ENCODE assay signal across 19 mouse cellular contexts in the genomic region with DNA sequence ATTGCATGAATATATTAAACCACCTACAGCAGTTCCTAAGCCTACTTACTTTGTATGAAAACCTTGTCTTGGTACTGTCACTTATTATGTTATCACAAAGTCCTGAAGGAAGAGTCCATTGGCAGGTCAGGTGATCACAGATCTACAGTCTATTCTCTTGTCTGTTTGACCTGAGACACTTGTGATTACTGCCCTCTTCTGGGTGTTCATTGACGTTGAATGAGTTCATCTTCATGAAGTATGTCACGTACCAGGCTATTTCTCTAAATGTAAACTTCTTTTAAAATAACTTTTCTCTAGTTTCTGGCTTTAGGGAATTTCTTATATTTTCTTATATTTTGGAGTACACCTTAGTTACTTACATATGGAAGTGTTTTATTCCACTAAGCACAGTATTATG.
DNase-seq lines count a peak whose midpoint lies in the region; ATAC-seq and TF ChIP-seq lines count a peak whose summit lies in the region.
"Had no signal": no experiment of that assay in that cellular context is flagged by ENCODE, and none has a peak within 500 bp of the region (broad histone marks: within the 10 kb centered on the region; RNA-seq: fewer than 3 reads in every experiment).

No protein-coding gene starts in this region.

- no peak for TF ChIP-seq EP300 in MEL (IDR thresholded peaks at IDR 0.05; ENCODE audit: low read depth in 1 of 2, low read length in 2 of 2)

- peak; percentile 19 for DNase-seq in embryo, embryonic 10.5 days (ENCODE audit: low spot score)
- no peak for DNase-seq in embryo, embryonic 11 days
- DNase-seq in kidney, adult 9 months: peak; percentile 4
- DNase-seq in 416B (ENCODE audit: low read depth) (peak; percentile 1), MEL (ENCODE audit: low read depth, low spot score) (peak; percentile 13)
- no peak for DNase-seq in adrenal gland, postnatal 14 days
- no peak for DNase-seq in heart, adult 18-20 months
- DNase-seq: cerebellum, postnatal 36 days; heart, postnatal 14 days; layer of hippocampus, postnatal 36 days; thymus, postnatal 14 days had no signal

- H3K9me3 ChIP-seq in kidney, embryonic 14.5 days (ENCODE audit: control insufficient read depth, low read length): no peaks in the 10 kb centered on the region
- no peaks in the 10 kb centered on the region for H3K9me3 ChIP-seq in MEL (replicated peaks; ENCODE audit: insufficient read depth, low read length)
- H3K9me3 ChIP-seq: embryonic facial prominence, embryonic 13.5 days; hindbrain, embryonic 12.5 days had no signal

- TF ChIP-seq CTCF in MEL (IDR thresholded peaks at IDR 0.05 in 2 of 3, conservative IDR thresholded peaks at IDR 0.05 in 1 of 3; ENCODE audit: control insufficient read depth in 1 of 3, insufficient read depth in 1 of 3, low read depth in 2 of 3, low read length in 3 of 3, poor library complexity in 1 of 3, severe bottlenecking in 1 of 3): no peak; a peak in 1 of 6 replicates

- no peaks in the 10 kb centered on the region for H3K36me3 ChIP-seq in kidney, embryonic 14.5 days (ENCODE audit: control insufficient read depth, insufficient read depth, low read length)
- no peaks in the 10 kb centered on the region for H3K36me3 ChIP-seq in MEL (ENCODE audit: control insufficient read depth in 1 of 2, insufficient read depth in 2 of 2, low read length in 2 of 2)
- H3K36me3 ChIP-seq: embryonic facial prominence, embryonic 13.5 days; hindbrain, embryonic 12.5 days had no signal

- ATAC-seq in kidney, embryonic 14.5 days (ENCODE audit: low FRiP score, low TSS enrichment): no peak
- ATAC-seq: forebrain, embryonic 16.5 days had no signal

- TF ChIP-seq POLR2A in MEL (IDR thresholded peaks at IDR 0.05; ENCODE audit: control insufficient read depth in 1 of 2, insufficient read depth in 1 of 2, low read depth in 1 of 2, low read length in 2 of 2, poor library complexity in 1 of 2): no peak

- H3K4me3 ChIP-seq in kidney, embryonic 14.5 days (ENCODE audit: low read length): no peak overlapping the region
- no peak overlapping the region for H3K4me3 ChIP-seq in MEL (ENCODE audit: control insufficient read depth in 1 of 2, insufficient read depth in 1 of 2, low read depth in 2 of 2, low read length in 2 of 2)
- H3K4me3 ChIP-seq: embryonic facial prominence, embryonic 13.5 days; hindbrain, embryonic 12.5 days had no signal

- no peak overlapping the region for H3K27ac ChIP-seq in kidney, embryonic 14.5 days (ENCODE audit: low read depth, low read length)
- no peak overlapping the region for H3K27ac ChIP-seq in MEL (ENCODE audit: control insufficient read depth, low read depth, low read length)
- H3K27ac ChIP-seq: embryonic facial prominence, embryonic 13.5 days; hindbrain, embryonic 12.5 days; liver, embryonic 14.5 days; macrophage had no signal

- WGBS in kidney, embryonic 14.5 days: 76% methylated on average over 2 of the region's 2 CpGs

- no peak overlapping the region for H3K9ac ChIP-seq in kidney, embryonic 14.5 days (ENCODE audit: low read depth, low read length)
- H3K9ac ChIP-seq in MEL (ENCODE audit: control insufficient read depth, low read depth, low read length, poor library complexity, severe bottlenecking): no peak overlapping the region
- H3K9ac ChIP-seq: embryonic facial prominence, embryonic 13.5 days; hindbrain, embryonic 12.5 days; liver, embryonic 14.5 days had no signal

- H3K79me2 ChIP-seq in MEL (ENCODE audit: control insufficient read depth, insufficient read depth, low read length, poor library complexity): no peaks in the 10 kb centered on the region

- no peak overlapping the region for H3K4me2 ChIP-seq in kidney, embryonic 14.5 days (replicated peaks; ENCODE audit: low read depth, low read length)
- H3K4me2 ChIP-seq: embryonic facial prominence, embryonic 13.5 days; heart, embryonic 11.5 days; hindbrain, embryonic 12.5 days; midbrain, embryonic 11.5 days had no signal

- H3K27me3 ChIP-seq in kidney, embryonic 14.5 days (ENCODE audit: control insufficient read depth, insufficient read depth, low read length): no peaks in the 10 kb centered on the region
- H3K27me3 ChIP-seq in MEL (ENCODE audit: control insufficient read depth in 1 of 2, insufficient read depth in 2 of 2, low read length in 2 of 2): no peaks in the 10 kb centered on the region
- H3K27me3 ChIP-seq: embryonic facial prominence, embryonic 13.5 days; hindbrain, embryonic 12.5 days had no signal

- H3K4me1 ChIP-seq in kidney, embryonic 14.5 days (ENCODE audit: control insufficient read depth, insufficient read depth, low read length): no peaks in the 10 kb centered on the region
- H3K4me1 ChIP-seq in MEL (ENCODE audit: control insufficient read depth in 1 of 2, insufficient read depth in 2 of 2, low read length in 2 of 2): no peaks in the 10 kb centered on the region
- H3K4me1 ChIP-seq: embryonic facial prominence, embryonic 13.5 days; hindbrain, embryonic 12.5 days had no signal

- no peak; the same call in 1 of the 2 replicates for TF ChIP-seq RAD21 in MEL (IDR thresholded peaks at IDR 0.05; ENCODE audit: low read depth, low read length)

TF ChIP-seq in MEL, 35 proteins besides CTCF, POLR2A, EP300 and RAD21:
- TF ChIP-seq KAT2A (conservative IDR thresholded peaks at IDR 0.05; ENCODE audit: low read depth, low read length) (no peak), USF1 (IDR thresholded peaks at IDR 0.05; ENCODE audit: low read depth, low read length) (peak; percentile 30; the same call in 1 of the 2 replicates)
TF ChIP-seq in MEL: peak in this region for 1.

Comparison
In these comparisons a context has a peak if more than half of its experiments do, and no peak if none do; other contexts are left out.
1. DNase-seq: peak in embryo, embryonic 10.5 days (single experiment), kidney, adult 9 months (single experiment), 416B (single experiment) and MEL (single experiment); none in embryo, embryonic 11 days (single experiment), adrenal gland, postnatal 14 days (single experiment) and heart, adult 18-20 months (0 of 2).